Mouse (Mus musculus) stomach, postnatal 0 days (tissue): ENCODE measurements around the gene 4930556J24Rik.

Source experiments
- CTCF ChIP-seq: IDR thresholded peaks from 2 replicates; pipeline ENCODE4 v1.5.1; 2016; ENCODE audit warnings: antibody characterized with exemption, low read depth, mild to moderate bottlenecking, moderate library complexity
- EP300 ChIP-seq: optimal IDR thresholded peaks from 2 replicates; pipeline ENCODE3; 2016; ENCODE audit warnings: antibody characterized with exemption

DNA sequence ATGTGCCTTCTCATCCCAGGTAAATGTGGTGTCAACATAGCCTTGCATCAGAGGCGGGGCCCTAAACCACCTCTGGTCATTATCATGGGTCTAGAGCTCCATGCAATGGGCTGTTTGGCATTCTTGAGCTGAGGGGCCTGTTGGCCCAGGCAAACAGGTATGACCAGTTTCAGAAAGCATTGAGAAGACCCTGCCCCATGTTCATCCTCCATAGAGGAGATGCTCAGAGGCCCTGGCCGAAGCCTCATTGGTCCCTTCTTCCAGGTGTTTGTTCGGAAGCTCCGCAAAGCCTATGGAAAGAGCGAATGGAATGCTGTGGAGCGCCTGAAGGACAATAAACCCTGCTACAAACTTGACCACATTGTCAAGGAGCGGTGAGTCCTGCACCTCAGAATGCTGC, 6.2 kb downstream of the 4930556J24Rik start:
- no peak for TF ChIP-seq CTCF
- no peak for TF ChIP-seq EP300
